Mouse (Mus musculus) cerebellum, adult 2 months (tissue): Measurements from ENCODE around the gene St3gal2.

Experiments used
- CTCF ChIP-seq: fragments of 200-500 bp; IDR thresholded peaks from 2 replicates; pipeline ENCODE4 v1.5.1; 2011; ENCODE audit warnings: low read depth, mild to moderate bottlenecking, control low read depth, low read length, moderate library complexity, borderline replicate concordance; ENCODE audit not compliant: insufficient read depth
- POLR2A ChIP-seq: fragments of 200-500 bp; IDR thresholded peaks from 2 replicates; pipeline ENCODE4 v1.6.1; 2011; ENCODE audit warnings: low read length, control low read depth, borderline replicate concordance; ENCODE audit not compliant: insufficient read depth

DNA sequence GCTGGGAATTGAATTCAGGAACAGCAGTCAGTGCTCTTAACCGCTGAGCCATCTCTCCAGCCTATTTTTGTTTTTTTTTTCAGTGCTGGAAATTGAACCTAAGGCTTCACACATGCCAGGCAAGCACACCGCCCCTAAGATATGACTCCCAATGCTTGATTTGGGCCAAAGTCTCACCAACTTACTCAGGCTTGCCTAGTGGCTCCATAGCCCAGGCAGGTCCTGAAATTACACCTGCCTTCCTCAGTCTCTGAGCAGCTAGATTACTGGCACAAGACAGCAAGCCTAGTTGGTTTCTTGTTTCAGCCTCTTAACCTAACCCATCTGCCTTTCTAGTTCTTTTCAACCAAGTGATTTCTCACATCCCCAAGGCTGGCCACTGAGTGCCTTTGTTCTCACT is 49.2 kb upstream of the St3gal2 start:
- TF ChIP-seq CTCF (no peak), POLR2A (no peak)
